Mouse (Mus musculus) limb, embryonic 15.5 days (tissue): ENCODE measurements around the gene Pitpna. TPM values are rescaled to one million over a fixed set of nuclear protein-coding genes. Genes with fewer than 3 reads are reported as not detected.
"Not testable (repeated sequence)": the region's sequence is repeated elsewhere in the genome, so short reads cannot be mapped to it uniquely, and the experiment has no call there.

Experiments used
- ATAC-seq: fragments of 200-750 bp; cut with Nextera tagmentation; 2 replicates; pipeline ENCODE4 v1.8.0; 2017; ENCODE audit warnings: low read depth, moderate TSS enrichment; ENCODE audit not compliant: insufficient number of reproducible peaks, low FRiP score, low TSS enrichment
- H3K27ac ChIP-seq: fragments of 300-500 bp; sonication (generic); 2 replicates; pipeline ENCODE4 v1.5.1; 2015; ENCODE audit warnings: moderate library complexity, mild to moderate bottlenecking, inconsistent platforms
- H3K27me3 ChIP-seq: fragments of 300-500 bp; sonication (generic); 2 replicates; pipeline ENCODE4 v1.6.1; 2015; ENCODE audit warnings: inconsistent platforms
- H3K36me3 ChIP-seq: fragments of 300-500 bp; sonication (generic); 2 replicates; pipeline ENCODE4 v1.6.1; 2015; ENCODE audit warnings: inconsistent platforms
- H3K4me1 ChIP-seq: fragments of 300-500 bp; sonication (generic); 2 replicates; pipeline ENCODE4 v1.6.1; 2015; ENCODE audit warnings: inconsistent platforms
- H3K4me2 ChIP-seq: fragments of 300-500 bp; sonication (generic); 2 replicates; pipeline ENCODE4 v1.6.1; 2015; ENCODE audit warnings: mild to moderate bottlenecking, inconsistent platforms
- H3K4me3 ChIP-seq: fragments of 300-500 bp; sonication (generic); 2 replicates; pipeline ENCODE4 v1.5.1; 2015; ENCODE audit warnings: mild to moderate bottlenecking, inconsistent platforms
- H3K9ac ChIP-seq: fragments of 300-500 bp; sonication (generic); 2 replicates; pipeline ENCODE4 v1.6.1; 2015; ENCODE audit warnings: inconsistent platforms
- H3K9me3 ChIP-seq: fragments of 300-500 bp; sonication (generic); 2 replicates; pipeline ENCODE4 v1.6.1; 2016; ENCODE audit warnings: inconsistent platforms
- WGBS: fragments of 180-500 bp; shearing (Covaris S2); methylation state at CpG from one replicate; pipeline ENCODE4 v1.1.7; 2015; 5-methylcytosine and 5-hydroxymethylcytosine counted together
- polyA plus RNA-seq: library from polyadenylated mRNA; unstranded; fragments of >200 nt; fragmentation: Nextera tagmentation; extraction: Ambion mirVana; gene quantifications from 2 replicates; pipeline ENCODE4 v1.2.1, GENCODE M21; 2015

The Pitpna gene
- polyA plus RNA-seq, 1 experiment from 2014 or later = 65.4 TPM

DNA sequence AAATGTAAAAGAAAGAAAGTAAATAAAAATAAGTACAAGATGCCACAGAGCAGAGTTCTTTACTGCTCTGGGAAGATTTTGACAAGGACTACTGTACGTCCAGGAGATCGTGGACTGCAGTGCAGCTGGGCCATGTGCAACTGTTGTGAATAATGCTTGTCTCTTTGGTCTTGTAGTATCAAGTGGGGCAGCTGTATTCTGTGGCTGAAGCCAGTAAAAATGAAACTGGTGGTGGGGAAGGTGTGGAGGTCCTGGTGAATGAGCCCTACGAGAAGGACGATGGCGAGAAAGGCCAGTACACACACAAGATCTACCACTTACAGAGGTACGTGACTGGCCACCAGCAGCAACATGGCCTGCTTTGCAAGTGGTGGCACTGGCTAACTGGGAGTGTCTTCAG lies 10.1 kb downstream of the Pitpna start:
- no peak overlapping the region for H3K27ac ChIP-seq
- no peak overlapping the region for H3K4me2 ChIP-seq
- no peak overlapping the region for H3K9ac ChIP-seq
- WGBS = 93% methylated on average over 6 of the region's 6 CpGs
- no peaks in the 10 kb centered on the region for H3K4me1 ChIP-seq
- H3K4me3 ChIP-seq = no peak overlapping the region
- peaks cover 89% of the 10 kb centered on the region for H3K36me3 ChIP-seq
- H3K27me3 ChIP-seq = no peaks in the 10 kb centered on the region
- H3K9me3 ChIP-seq = no peaks in the 10 kb centered on the region
- ATAC-seq = no peak

DNA sequence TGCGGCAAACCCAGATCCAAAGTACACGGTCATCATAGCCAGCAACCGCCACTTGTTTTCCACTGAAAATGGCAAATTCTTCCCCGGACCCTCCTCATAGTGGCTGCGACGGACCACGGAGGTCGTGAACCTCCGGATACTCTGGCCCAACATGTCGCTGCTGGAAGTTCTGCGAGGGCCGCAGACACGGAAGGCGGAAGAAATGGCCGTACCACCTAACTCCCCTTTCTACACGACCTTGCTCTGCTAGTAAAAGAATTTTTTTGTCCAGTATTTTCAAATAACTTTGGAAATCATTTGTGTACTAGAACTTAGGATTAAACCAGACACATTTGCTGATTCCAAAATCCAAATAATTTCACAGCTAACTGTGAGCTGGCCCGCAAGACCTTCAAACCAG lies 11.9 kb downstream of the Pitpna start:
- not testable (repeated sequence) for ATAC-seq, H3K4me2 ChIP-seq, H3K4me1 ChIP-seq, H3K9ac ChIP-seq, H3K27me3 ChIP-seq, H3K9me3 ChIP-seq, H3K27ac ChIP-seq, H3K4me3 ChIP-seq
- 93% methylated on average over 17 of the region's 17 CpGs for WGBS
- peaks cover 87% of the 10 kb centered on the region for H3K36me3 ChIP-seq

DNA sequence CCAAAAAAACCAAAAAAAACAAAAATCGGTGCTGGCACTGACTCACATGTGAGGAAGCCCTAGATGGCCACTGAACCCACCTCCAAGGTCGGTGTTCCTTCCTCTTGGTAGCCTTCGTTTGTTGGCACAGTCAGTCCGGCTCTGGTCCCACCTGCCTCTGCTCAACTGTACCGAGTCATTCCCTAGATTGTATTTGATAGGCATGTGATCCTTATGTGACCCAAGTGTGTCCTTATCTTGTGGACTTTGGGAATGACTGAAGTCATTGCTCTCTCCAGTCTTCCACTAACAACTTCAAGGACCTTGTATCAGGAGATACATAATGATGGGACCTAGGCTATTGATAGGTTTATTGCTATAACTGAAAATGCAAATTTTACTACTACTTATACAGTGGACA lies 16.9 kb downstream of the Pitpna start:
- Histone ChIP-seq H3K9me3 (no peaks in the 10 kb centered on the region), H3K4me3 (no peak overlapping the region), H3K9ac (no peak overlapping the region), H3K4me1 (peaks cover 3% of the 10 kb centered on the region; the same call in 1 of the 2 replicates), H3K27ac (no peak overlapping the region), H3K4me2 (no peak overlapping the region), H3K36me3 (peaks cover 90% of the 10 kb centered on the region), H3K27me3 (no peaks in the 10 kb centered on the region)
- no peak for ATAC-seq
- WGBS = 84% methylated on average over 5 of the region's 5 CpGs

DNA sequence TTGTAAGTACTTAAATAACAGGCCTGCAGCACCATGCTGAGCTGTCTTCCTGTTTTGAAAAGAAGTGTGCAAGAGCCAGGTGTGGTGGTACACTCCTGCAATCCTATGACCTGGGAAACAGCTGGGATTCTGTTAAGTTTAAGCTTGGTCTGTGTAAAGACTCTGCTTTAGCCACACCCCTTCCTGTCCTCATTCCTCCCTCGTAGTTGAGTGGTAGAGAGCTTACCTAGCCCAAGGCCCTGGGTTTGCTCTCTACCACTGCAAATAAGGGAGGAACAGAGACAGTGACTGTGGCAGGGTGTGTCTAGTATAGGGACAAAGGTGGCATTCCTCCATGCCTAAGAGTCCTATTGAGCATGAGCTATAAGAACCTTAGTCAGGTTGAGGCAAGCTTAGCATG lies 17.4 kb downstream of the Pitpna start:
- WGBS = 22% methylated on average over 1 of the region's 1 CpGs
- peaks cover 90% of the 10 kb centered on the region for H3K36me3 ChIP-seq
- ATAC-seq = no peak

DNA sequence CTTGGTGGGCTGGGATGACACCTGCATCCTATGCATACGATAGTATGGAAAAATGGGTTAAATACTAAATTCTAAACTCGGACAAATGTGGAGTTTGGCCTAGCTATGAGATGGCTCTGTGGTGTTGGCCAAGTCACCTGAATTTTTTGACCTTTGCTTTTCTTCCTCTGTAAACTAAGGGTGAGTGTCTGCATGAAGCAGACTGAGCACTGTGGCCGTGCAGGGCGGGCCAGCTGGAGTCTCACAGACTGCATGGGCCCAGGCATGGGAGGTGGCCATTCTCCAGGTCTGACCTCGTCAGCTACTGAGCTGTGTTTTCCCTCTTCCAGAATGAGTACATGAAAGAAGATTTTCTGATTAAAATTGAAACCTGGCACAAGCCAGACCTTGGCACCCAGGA lies 20.9 kb downstream of the Pitpna start:
- Histone ChIP-seq H3K4me1 (peaks cover 3% of the 10 kb centered on the region; the same call in 1 of the 2 replicates), H3K4me2 (no peak overlapping the region), H3K27me3 (no peaks in the 10 kb centered on the region), H3K27ac (no peak overlapping the region), H3K36me3 (peaks cover 89% of the 10 kb centered on the region), H3K9ac (no peak overlapping the region), H3K9me3 (no peaks in the 10 kb centered on the region), H3K4me3 (no peak overlapping the region)
- no peak for ATAC-seq
- WGBS = 86% methylated on average over 5 of the region's 5 CpGs

More for the DNA sequence above, 17.4 kb downstream of the Pitpna start:
- Histone ChIP-seq H3K27me3 (no peaks in the 10 kb centered on the region), H3K4me3 (no peak overlapping the region), H3K4me2 (no peak overlapping the region), H3K27ac (no peak overlapping the region), H3K9ac (no peak overlapping the region), H3K9me3 (no peaks in the 10 kb centered on the region), H3K4me1 (peaks cover 3% of the 10 kb centered on the region; the same call in 1 of the 2 replicates)

DNA sequence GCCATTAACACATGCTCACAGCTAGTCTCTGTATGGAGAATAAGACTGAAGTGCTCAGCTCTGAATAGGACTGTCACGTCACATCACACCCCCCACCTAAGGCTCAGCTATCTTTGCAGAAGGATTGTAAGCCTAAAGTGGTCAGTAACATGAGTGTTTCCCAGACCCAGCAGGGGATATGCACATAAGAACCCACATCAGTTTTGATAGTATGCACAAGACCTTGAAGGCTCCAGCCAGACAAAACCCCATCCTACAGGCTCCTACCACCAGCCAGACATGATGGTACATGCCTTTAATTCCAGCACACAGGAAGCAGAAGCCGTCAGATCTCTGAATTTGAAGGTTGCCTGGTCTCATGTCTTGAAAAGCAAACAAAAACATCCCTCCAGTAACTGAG lies 22.1 kb downstream of the Pitpna start:
- Histone ChIP-seq H3K27ac (no peak overlapping the region), H3K36me3 (peaks cover 86% of the 10 kb centered on the region), H3K27me3 (no peaks in the 10 kb centered on the region), H3K9ac (no peak overlapping the region), H3K9me3 (no peaks in the 10 kb centered on the region), H3K4me3 (no peak overlapping the region), H3K4me2 (no peak overlapping the region), H3K4me1 (peaks cover 3% of the 10 kb centered on the region; the same call in 1 of the 2 replicates)
- no peak for ATAC-seq
- WGBS = 81% methylated on average over 2 of the region's 2 CpGs

DNA sequence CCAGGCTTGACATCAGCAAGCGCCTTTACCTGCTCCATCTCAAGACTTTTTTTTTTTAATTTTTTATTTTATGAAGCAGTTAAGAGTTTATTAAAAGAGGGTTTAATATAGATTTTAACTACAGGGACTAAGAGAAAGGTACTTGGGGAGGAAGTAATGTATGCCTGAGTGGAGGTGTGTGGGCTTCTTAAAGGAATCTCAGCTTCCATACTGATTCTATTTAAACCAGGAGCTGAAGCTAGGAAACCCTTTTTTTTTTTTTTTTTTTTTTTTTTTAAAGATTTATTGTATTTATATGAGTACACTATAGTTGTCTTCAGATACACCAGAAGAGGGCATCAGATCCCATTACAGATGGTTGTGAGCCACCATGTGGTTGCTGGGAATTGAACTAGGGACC lies 26.9 kb downstream of the Pitpna start:
- no peak for ATAC-seq
- Histone ChIP-seq H3K27me3 (no peaks in the 10 kb centered on the region), H3K36me3 (peaks cover 76% of the 10 kb centered on the region), H3K4me2 (no peak overlapping the region), H3K9ac (no peak overlapping the region), H3K4me1 (no peaks in the 10 kb centered on the region), H3K9me3 (no peaks in the 10 kb centered on the region), H3K27ac (no peak overlapping the region), H3K4me3 (no peak overlapping the region)
- 91% methylated on average over 1 of the region's 1 CpGs for WGBS

DNA sequence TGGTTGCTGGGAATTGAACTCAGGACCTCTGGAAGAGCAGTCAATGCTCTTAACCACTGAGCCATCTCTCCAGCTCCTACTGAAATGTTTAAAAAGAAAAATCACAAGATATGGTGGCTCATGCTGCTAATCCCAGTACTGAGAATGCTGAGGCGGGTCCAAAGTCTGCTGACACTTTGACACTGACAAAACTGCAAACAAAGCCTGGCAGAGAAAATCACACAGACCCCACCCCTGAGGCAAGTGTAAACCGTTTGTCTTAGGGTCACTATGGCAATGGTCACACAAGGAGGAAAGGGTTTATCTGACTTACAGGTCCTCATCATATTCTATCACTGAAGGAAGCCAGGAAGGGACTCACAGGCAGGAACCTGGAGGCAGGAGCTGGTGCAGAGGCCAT lies 27.7 kb downstream of the Pitpna start:
- no peak overlapping the region for H3K9ac ChIP-seq
- no peaks in the 10 kb centered on the region for H3K27me3 ChIP-seq
- peaks cover 76% of the 10 kb centered on the region for H3K36me3 ChIP-seq
- H3K4me2 ChIP-seq = no peak overlapping the region
- ATAC-seq = no peak
- no peak overlapping the region for H3K27ac ChIP-seq
- H3K9me3 ChIP-seq = no peaks in the 10 kb centered on the region
- no peak overlapping the region for H3K4me3 ChIP-seq
- no peaks in the 10 kb centered on the region for H3K4me1 ChIP-seq
- 92% methylated on average over 2 of the region's 2 CpGs for WGBS

DNA sequence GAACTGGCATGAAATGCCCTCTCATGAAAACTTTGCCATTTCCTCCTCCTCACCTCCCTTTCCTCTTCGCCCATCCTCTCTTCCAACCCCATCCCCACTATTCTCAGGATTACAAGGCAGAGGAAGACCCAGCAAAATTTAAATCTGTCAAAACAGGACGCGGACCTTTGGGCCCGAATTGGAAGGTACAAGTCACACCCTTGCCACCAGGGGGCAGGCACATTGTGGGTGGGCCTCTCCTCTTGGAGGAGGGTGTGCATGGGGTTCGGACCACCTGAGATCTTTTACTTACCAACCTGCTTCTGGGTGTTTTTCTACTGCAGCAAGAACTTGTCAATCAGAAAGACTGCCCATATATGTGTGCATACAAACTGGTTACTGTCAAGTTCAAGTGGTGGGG lies 31.2 kb downstream of the Pitpna start:
- Histone ChIP-seq H3K4me3 (no peak overlapping the region), H3K4me1 (no peaks in the 10 kb centered on the region), H3K36me3 (peaks cover 68% of the 10 kb centered on the region), H3K4me2 (no peak overlapping the region), H3K9ac (no peak overlapping the region), H3K27me3 (no peaks in the 10 kb centered on the region), H3K9me3 (no peaks in the 10 kb centered on the region), H3K27ac (no peak overlapping the region)
- no peak for ATAC-seq
- WGBS = 86% methylated on average over 5 of the region's 5 CpGs

DNA sequence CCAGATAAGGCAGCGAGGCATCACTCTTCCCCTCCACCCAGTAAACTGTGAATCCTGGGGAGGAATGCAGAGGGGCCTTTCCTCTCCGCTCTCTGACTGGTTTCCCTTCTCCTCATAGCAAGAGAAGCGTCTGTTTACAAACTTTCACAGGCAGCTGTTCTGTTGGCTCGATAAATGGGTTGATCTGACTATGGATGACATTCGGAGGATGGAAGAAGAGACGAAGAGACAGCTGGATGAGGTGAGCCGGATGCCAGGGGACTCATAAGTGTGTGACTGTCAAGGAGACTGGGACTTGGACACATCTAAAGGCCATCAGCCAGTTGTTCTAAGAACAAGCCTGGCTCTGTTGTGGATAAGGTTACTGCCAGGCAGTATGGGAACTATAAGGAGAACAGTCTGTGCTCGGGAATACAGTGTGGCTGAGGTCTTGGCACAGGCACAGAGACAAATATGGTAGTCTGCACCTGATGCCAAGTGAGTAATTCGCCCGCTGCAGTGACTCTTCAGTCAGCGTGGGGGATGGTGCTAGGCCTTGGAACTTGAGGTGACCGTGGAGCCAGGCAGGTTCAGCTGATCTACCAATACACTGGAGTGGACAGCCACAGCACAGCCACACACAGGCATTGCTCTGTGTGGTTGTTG lies 32.4 kb downstream of the Pitpna start:
- no peak overlapping the region for H3K9ac ChIP-seq
- no peak overlapping the region for H3K4me3 ChIP-seq
- WGBS = 85% methylated on average over 12 of the region's 12 CpGs
- ATAC-seq = no peak
- no peak overlapping the region for H3K4me2 ChIP-seq
- peaks cover 67% of the 10 kb centered on the region for H3K36me3 ChIP-seq
- H3K9me3 ChIP-seq = no peaks in the 10 kb centered on the region
- no peak overlapping the region for H3K27ac ChIP-seq
- no peaks in the 10 kb centered on the region for H3K27me3 ChIP-seq
- no peaks in the 10 kb centered on the region for H3K4me1 ChIP-seq

DNA sequence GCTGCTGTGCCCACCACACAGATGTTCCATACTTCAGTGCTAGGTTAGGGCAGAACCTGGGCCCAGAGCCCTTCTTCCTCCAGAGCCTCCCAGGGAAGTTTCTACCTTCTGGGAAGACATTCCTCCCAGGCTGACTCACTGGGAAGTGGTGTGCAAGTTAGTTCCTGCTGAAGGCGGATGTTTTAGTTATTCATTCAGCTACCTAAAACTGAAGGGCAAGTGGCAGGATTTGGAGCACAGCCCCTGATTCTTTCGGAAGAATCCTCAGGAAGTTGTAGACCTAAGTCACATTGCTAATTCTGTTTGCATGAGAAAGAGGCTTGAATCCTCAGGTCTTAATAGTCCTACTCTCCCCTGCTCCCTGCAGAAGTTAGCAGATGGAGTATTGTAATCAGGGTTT lies 33.5 kb downstream of the Pitpna start:
- H3K27ac ChIP-seq = 0 out of 2 replicates have a peak overlapping the region, but pooled peaks have one; percentile 38
- peaks cover 72% of the 10 kb centered on the region for H3K36me3 ChIP-seq
- ATAC-seq = no peak

DNA sequence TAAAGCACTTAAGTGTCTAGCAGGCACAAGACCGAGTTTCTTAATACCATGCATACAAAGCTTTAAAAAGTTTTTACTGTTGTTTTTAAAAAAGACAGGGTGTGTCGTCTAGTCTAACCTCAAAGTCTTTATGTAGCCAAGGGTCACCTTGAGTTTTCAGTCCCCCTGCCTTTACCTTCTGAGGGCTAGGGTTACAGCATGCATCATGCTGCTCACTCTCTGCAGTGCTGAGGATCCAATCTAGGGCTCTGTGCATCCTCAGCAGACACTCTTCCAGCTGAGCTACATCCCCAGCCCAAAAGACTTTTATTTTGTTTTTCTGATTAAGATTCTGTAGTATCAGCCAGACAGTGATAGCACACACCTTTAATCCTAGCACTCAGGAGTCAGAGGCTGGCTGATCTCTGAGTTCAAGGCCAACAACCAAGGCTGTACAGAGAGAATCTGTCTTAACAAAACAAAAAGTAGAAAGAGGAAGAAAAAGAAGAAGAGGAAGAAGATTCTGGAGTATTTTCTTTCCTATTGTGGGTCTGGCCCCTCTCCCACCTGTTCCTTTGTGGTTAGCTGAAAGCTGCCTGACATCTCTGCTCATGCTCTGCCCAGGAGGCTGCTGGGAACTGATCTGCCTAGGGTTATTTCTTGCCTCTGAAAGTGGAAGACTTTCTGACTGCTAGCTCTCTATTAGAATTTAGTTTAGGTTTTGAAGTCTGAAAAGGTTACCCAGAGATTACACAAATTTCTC lies 34.9 kb downstream of the Pitpna start:
- Histone ChIP-seq H3K27me3 (no peaks in the 10 kb centered on the region), H3K27ac (no peak overlapping the region), H3K9me3 (no peaks in the 10 kb centered on the region), H3K9ac (no peak overlapping the region), H3K36me3 (peaks cover 73% of the 10 kb centered on the region), H3K4me1 (no peaks in the 10 kb centered on the region), H3K4me3 (no peak overlapping the region), H3K4me2 (no peak overlapping the region)
- WGBS = 77% methylated on average over 2 of the region's 2 CpGs
- ATAC-seq = no peak

More for the DNA sequence above, 33.5 kb downstream of the Pitpna start:
- WGBS = 80% methylated on average over 2 of the region's 2 CpGs
- Histone ChIP-seq H3K4me3 (no peak overlapping the region), H3K4me1 (no peaks in the 10 kb centered on the region), H3K9ac (no peak overlapping the region), H3K9me3 (no peaks in the 10 kb centered on the region), H3K4me2 (no peak overlapping the region), H3K27me3 (no peaks in the 10 kb centered on the region)
